Mouse (Mus musculus) retina, postnatal 7 days (tissue): ENCODE data around the gene Erbb4.

Experiments
- DNase-seq: peaks from one replicate; pipeline ENCODE4 v3.0.0-alpha.2; 2012; ENCODE audit warnings: low read depth, low spot score

Gene Erbb4

GRCm38 (mm10) chr1:69024858-69025257, 83.0 kb downstream of the Erbb4 start:
- no peak for DNase-seq

- DNase-seq: no peak
Observed at GRCm38 (mm10) chr1:69023157-69023925, 84.5 kb downstream of the Erbb4 start.

- no peak for DNase-seq
Observed at GRCm38 (mm10) chr1:69009800-69010505, 97.9 kb downstream of the Erbb4 start.

GRCm38 (mm10) chr1:69001371-69001770, 106.5 kb downstream of the Erbb4 start:
- DNase-seq: no peak

GRCm38 (mm10) chr1:68979251-68979650, 128.6 kb downstream of the Erbb4 start:
- no peak for DNase-seq

- DNase-seq: no peak
Observed at GRCm38 (mm10) chr1:68978571-68978970, 129.3 kb downstream of the Erbb4 start.

GRCm38 (mm10) chr1:68973355-68974127, 134.3 kb downstream of the Erbb4 start:
- DNase-seq: no peak

- DNase-seq: no peak
Observed at GRCm38 (mm10) chr1:68964127-68964526, 143.7 kb downstream of the Erbb4 start.

GRCm38 (mm10) chr1:68961365-68962116, 146.3 kb downstream of the Erbb4 start:
- no peak for DNase-seq

- no peak for DNase-seq
Observed at GRCm38 (mm10) chr1:68956766-68957533, 150.9 kb downstream of the Erbb4 start.

GRCm38 (mm10) chr1:68955482-68955881, 152.4 kb downstream of the Erbb4 start:
- no peak for DNase-seq

- DNase-seq: no peak
Observed at GRCm38 (mm10) chr1:68943141-68943540, 164.7 kb downstream of the Erbb4 start.

GRCm38 (mm10) chr1:68934804-68935203, 173.1 kb downstream of the Erbb4 start:
- DNase-seq: no peak

- DNase-seq: no peak
Observed at GRCm38 (mm10) chr1:68933330-68934065, 174.4 kb downstream of the Erbb4 start.

- no peak for DNase-seq
Observed at GRCm38 (mm10) chr1:68917828-68918227, 190.0 kb downstream of the Erbb4 start.

- DNase-seq: no peak
Observed at GRCm38 (mm10) chr1:68892041-68892440, 215.8 kb downstream of the Erbb4 start.

GRCm38 (mm10) chr1:68886823-68887222, 221.0 kb downstream of the Erbb4 start:
- peak; percentile 5 for DNase-seq

GRCm38 (mm10) chr1:68874954-68875353, 232.9 kb downstream of the Erbb4 start:
- DNase-seq: no peak

GRCm38 (mm10) chr1:68873635-68874020, 234.2 kb downstream of the Erbb4 start:
- no peak for DNase-seq

- DNase-seq: no peak
Observed at GRCm38 (mm10) chr1:68872976-68873634, 234.8 kb downstream of the Erbb4 start.
